Mouse (Mus musculus) kidney, postnatal 10 days (tissue): Measurements from ENCODE around the gene Sept9.

Experiments
- DNase-seq: peaks from one replicate; pipeline ENCODE4 v3.0.0; 2021; ENCODE audit warnings: mixed read lengths

The Sept9 gene

DNA sequence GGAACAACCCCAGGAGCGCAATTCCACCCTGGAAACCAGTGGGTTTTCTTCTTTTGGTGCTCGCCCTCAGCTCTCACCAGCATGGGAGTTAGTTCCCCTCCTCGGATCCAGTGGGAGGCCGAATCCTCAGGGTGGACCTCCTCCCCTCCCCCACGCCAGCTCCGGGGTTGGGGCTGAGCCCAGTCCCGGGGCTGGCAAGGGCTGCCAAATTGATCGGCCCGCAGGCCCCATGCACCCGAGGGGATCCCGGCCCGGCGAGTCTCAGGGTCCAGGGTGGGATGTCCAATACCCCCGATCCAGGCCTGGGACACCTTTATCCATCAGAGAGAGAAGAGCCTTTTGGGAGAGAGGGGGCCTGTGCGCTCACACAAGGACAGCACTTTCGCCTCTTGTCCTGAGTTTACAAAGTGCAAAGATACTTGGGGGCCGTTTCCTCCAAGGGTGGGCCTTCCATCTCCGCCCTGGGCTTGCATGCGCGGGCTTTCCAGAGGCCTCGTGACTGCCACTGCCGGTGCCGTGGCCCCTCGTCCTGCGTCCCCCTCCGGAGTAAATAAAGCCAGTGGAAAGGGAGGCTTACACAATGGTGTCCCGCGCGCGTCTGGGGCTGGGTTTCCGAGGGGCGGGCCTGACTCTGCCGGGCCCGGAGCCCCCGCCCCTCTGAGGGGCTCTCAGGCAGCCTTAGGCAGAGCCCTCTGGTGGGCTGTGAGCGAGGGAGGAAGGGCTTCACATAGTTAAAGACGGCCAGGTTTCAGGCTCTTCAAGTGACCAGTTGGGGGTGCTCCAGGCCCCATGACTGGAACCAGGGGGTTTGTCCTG, 67.7 kb downstream of the Sept9 start:
- DNase-seq: peak; percentile 81

DNA sequence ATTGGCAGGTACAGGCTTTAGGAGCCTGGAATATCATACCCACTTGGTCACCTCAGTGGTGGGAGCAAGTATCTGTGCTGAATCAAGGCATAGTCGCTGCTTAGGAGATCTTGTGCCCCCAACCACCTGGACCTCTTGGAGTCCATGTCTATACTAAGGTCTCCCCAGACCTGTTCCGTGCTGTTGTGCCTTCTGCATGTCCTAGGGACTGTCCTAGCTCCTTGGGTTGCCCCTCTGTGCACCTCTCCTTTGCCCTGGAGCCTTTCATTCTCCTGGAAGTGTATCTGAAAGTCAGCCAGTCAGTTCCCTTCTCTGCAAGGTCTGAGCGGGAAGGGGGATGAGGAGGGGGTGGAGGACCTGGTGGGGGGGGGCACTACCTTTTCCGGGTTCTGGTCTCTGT, 68.4 kb downstream of the Sept9 start:
- no peak for DNase-seq

DNA sequence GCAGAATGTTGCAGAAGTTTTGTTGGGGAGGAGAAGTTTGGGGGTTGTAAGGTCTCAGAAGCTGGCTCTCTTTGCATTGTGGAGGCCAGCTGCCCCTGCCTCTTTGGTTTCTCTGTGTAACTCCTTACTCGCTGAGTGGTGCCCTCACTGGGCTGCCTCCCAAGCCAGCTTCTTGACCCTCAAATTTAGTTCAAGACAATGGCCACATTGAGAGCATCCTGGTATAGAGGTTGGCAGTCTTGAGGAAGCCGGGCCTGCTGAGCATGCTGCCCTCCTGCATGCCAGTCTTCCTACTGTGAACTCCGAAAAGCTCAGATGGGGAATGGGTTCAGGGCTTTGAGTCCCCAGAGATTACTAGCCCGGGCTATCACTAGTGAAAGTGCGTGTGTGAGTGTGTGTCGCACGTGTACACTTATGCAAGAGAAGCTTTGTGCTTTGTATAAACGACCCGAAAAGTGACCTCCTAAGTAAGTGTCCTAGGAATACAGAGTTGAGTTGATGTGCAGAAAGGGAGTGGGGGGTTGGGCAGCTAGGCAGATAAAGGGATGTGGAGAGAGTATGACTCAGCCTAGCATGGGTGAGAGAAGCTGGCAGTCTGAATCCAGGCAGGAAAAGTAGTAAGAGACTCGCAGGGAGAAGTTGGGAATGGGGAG, 69.0 kb downstream of the Sept9 start:
- DNase-seq: no peak

DNA sequence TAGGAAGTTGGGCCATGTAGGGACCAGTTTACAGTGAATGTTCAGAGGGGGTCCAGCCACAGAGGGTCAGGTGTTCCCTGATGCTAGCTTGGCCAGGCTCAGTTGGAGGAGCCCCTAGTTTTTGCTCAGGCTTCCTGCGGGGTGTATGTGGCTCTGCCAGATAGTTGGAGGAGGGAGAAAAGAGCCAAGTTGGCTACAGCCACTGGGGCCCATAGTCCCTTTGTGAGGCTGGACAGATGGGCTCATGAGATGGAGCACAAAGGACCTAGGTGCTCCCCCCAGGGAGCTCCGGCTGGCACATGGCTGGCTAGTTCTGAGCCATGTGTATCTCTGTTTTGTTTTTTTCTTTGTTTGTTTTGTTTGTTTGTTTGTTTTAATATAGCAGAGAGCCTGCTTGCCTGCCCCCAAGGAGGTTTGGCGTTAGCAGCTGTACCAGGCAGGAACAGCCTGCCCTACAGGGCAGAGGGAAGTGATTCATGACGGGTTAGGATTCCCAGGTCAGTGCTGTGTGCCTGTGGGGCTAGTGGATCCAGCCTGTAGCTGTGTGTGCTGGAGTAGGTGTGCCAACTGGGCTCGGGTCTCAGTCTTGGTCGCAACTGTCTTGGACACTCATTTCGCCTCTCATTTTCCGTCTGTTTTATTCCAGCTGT, 69.7 kb downstream of the Sept9 start:
- DNase-seq: no peak

DNA sequence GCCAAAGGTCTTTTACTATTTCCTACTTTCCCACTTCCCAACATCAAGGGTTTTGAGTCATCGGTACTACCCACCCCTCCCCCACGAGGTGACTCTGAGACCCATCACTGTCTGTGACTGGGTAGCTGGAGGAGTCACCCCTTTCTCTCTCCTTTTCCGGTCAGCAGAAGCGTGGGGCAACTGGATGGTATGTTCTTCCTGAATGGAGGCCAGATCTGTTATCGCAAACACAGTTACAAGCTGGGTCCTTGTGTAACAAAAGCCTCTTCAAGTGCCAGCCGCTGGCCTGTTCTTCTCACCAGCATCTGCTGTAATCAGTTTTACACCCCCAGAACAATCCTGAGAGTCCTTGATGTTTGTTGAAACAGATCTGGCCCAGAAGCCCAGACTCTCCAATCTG, 70.5 kb downstream of the Sept9 start:
- DNase-seq: no peak

DNA sequence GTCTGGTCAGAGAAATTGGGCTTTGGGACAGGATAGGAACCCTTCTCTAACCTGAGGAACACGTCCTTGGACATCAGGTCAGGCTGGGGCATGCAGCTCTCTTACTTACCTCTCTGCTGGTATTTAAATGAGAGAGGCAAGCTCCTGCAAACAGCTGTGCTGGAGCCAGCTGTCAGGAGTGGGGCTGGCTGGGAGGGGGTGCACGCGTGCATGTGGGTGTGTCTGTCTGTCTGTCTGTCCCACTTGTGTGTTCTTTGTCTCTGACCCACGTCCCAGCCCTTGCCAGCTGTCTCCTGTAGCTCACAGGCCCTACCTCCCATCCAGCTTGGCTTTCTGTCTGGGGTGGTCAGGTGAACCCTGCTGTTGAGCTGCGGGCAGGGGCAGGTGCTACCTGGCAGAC, 75.5 kb downstream of the Sept9 start:
- DNase-seq: no peak

DNA sequence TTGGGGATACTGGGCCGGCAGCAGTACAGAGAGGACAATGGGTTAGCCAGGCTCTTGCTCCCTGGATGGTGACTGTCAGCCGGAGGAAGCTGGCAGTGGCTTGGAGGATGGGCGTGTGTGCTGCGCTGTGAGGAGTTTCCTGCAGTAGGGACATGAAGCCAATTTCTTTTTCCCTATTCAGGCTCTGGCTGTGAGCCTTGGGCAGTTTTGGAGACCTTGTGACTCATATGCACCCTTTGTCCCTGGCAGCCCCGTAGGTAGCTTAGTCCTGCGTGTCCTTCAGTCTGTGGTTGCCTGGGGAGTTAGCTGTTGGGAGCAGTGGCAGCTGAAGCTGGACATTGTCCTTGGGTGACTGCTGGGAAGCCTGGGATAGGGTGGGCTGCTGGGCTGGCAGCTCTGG, 76.5 kb downstream of the Sept9 start:
- peak; percentile 74 for DNase-seq

DNA sequence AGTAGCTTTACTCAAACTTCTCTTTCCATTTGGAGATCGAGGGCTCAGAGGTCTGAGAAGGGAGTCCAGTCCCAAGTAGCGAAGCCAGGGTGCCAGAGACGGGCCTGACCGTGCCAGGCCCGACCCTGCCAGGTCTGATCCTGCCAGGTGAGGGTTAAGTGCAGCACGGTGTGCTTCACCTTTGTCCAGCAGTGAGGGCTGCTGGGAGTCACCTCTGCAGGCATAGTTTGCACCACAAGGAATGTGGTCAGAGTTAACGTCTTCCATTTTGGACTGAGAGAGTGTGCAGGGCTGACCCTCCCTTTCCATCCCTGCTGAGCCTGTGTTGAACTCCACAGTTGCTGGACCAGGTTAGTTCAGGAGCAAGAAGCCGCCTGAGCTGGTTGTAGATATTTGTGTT, 77.5 kb downstream of the Sept9 start:
- DNase-seq: no peak

DNA sequence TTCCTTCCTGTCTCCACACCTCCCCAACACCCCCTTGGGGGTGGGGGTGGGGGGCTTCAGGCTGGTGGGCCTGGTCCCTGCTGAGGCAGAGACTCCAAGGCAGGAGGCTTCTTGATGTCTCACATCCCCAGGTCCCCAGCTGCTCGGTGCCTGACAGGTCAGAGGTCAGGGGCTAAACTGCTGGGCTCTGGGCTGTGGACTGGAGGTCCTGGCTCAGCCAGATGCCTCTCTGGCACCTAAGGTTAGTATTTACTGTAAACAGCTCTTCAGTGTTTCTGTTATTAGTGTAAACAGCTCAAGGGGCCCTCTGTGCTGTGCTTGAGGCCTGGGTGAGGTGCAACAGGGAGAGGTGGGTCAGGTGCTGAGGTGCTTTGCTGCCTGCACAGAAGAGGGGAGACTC, 78.7 kb downstream of the Sept9 start:
- no peak for DNase-seq

DNA sequence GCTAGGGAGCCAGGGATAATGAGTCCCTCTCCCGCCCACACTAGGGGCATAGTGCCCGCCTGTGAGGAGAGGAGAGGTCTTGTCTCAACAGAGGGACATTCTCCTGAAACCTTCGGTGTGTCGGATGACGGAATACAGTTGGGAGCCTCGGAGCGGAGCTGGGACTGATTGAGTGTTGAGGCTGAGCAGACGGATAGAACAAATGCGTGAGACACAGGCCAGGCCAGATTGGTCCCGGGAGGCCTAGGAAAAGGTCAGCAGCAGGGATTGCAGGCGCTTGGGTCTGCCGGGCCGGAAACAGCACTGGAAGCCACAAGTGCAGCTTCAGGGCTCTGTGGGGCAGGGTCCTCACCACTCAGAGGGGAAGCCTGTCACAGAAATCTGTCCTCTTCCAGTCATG, 79.1 kb downstream of the Sept9 start:
- DNase-seq: peak; percentile 65

DNA sequence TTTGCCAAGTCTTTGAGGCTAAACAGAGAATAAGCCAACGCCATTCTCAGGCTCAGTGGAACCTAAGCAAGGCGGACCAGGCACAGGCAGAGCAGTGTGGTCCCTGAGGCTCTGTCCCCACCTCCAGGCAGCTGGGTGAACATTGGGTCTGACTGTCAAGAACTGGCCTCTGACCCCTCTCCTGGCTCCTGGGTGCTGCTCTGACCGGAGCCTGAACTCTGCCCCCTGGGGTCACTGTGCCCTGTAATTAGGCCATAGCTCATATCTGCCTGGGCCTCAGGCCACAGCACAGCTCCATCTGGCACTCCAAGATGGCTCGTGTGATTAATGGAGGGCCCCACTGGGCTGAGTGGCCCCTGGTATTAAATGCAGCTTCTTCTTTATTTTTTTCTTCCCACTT, 80.5 kb downstream of the Sept9 start:
- DNase-seq: peak; percentile 58

DNA sequence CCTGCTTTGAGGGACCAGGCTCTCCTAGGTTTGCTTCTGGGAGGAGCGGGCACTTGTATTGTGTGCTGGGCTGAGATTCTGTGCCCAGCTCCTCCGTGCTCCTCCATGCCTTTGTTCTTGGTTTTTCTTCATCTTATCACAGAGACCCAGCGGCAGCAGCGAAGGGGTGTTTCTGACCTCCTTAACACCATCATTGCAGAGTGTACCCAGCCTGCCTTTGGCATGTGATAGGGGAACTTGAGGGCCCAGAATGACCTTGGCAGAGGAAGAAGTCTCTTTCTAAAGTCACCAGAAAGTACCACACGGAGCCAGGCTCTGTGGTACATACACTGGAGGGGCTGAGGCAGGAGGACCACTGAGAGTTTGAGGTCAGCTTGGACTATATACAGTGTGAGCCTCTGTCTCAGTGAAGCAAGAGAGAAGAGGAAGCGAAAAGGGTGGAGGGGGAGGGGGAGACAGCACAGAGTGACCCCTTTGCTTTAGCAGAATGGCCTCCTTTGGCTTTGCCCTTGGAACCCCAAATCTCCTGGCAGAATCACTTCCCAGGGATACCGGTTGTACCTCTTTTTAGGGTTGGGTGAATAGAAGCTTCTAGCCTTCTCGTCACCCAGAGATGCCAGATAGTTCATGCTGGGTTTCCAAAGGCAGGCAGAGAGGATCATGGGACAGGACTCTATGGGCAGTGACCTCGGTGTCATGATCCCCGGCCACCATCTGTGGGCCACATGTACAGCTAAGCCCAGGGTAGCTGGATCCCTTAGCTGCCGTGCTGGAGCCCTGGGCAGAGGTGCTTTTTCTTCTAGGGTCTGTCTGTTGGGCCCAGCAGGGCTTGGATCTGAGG, 83.8 kb downstream of the Sept9 start:
- no peak for DNase-seq

DNA sequence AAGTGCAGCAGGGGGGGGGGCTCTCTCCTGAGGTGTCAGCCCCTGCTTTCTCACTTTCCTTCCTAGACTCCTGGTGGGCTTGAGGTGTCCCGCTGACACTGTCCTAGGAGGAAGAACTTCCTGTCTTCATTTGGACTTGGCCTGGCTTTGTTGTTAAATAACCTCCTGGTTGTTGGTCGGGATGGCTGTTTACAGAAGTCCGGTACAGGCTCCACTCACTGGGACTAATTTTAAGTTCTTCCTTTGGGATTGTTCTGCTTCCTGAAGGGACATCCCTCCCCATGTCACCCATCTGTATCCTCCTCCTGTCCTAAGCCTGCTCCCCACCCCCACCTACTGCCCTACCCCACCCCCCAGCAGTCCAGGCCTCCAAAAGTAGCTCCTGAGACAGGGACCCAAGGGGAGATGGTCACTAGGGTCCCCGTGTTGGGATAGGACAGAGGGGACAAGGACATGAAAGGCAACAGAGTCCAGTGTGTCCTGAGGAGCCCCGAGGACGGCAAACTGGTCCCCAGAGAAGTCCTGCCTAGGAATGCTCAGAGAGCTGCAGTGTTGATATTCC, 84.5 kb downstream of the Sept9 start:
- no peak for DNase-seq

DNA sequence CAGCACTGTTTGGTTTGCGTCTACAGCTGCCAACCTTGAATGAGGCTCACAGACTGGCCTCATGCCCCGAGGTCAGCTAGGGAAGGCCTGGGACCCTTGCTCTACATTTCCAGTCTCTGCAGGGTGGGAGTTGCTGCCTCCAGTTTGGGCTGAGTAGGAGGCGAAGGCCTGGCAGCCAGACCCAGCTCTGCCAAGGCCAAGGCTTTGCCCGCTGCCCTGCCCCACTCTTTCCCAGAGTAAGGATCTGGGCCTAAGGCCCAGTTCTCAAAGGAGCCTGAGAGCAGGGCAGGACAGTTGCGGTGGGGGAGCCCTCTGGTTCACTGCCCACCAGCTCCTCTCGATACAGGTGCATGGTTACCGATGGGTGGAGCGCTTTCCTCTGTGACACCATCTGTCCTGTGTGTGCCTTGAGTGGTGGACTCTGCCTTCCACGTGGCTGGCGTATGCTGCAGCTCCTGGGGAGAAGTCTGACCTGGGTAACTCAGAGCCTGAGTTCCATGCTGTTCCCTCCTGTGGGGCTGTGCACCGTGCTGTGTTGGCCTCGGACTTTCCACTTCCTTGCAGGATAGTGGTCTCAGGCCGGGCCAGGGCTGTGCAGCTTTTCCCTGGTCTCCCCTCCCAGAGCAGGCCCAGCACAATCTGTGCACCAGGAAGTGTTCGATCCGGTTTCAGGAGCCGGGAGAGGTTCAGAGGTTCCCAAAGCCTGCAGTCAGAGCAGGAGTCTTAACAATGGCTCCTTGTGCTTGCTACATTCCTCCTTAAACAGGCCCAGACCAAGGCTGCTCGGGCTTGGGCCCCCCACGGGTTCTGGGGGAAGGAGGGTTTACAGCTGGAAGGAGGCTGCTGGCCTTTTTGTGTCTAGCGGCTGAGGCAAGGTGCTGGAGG, 85.5 kb downstream of the Sept9 start:
- DNase-seq: peak; percentile 62

DNA sequence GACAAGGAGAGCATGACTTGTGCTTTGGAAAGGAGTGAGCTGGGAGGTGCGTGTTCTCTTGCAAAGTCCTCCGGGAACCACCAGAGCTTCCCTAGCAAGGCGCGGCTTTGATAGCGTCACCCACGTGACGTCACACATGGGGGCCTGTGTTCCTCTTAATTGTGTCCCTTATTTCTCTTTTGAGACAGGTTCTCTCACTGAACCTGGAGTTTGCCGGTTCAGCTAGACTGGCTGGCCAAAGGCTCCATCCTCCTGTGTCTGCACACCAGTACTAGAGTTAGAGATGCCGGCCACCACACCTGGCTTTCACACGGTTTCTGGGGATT, 86.1 kb downstream of the Sept9 start:
- no peak for DNase-seq

DNA sequence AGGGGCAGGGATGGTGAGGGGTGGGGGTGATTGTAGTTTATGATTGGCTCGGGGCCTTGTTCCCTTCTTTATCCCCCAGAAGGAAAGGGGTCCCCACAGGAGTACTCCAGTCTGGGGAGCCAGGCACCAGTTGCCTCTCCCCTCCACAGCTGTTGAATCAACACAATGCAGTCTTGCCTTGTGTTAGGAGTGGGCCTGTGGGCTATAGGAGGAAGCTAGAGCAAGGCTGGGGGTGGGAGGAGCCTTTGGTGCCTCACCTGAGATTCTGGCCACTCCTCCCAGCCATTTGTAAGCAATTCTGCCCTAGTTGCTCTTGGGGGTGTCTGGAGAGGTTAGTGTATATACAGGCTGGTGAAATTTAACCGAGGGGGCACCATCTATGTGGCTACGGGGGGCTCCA, 88.3 kb downstream of the Sept9 start:
- no peak for DNase-seq

DNA sequence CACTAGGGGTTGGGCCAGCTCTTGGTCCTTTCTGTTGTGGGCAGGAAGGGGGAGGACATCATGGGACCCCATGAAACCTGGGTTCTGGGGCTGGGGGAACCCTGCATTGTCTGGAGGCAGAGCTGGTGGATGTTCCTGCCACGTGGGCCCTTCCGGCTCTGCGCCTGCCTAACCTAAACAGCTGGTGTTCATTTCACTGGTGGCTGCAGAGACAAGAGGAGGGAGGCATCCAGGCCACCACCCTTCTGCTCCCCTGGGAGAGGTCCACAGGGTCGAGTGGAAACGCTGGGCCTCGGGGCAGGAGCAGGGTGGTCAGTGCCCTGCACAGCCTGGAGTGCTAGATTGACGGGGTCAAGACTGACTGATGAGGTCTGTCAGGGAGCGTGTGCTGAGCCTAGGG, 89.3 kb downstream of the Sept9 start:
- no peak for DNase-seq

DNA sequence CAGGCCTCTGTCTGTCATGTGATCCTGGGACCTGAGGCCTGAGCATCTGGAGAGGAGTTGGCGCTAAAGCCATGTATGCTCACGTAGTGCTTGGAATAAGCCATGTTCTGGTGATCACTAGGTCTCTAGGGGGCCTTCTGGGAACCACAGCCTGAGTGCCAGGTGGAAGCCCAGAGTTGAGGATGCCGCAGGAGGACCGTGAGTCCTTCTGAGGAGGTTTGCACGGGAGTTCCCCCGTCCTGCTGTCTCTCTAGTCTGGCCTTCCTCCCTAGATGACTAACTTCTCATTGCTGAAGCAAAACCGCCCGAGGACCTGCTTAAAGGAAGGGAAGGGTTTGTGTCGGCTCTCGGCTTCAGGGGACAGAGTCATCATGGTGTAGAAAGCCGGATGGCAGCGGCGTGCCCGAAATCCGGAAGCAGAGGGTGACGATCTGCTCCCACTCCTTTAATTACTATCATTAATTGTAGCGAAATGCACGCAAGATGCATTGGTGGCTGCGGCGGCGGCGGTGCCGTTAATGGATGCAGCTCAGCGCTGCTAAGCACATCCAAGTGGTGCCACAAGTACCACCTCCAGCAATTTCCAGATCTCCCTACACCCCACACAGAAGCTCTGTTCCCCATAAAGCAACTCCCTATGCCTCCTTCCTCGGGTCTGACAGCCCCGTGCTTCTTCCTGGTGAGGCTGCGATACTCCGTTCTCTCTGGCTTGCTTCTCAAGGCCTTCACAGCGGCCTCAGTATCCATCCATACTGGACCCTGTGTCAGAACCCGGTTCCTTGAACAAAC, 92.0 kb downstream of the Sept9 start:
- no peak for DNase-seq

DNA sequence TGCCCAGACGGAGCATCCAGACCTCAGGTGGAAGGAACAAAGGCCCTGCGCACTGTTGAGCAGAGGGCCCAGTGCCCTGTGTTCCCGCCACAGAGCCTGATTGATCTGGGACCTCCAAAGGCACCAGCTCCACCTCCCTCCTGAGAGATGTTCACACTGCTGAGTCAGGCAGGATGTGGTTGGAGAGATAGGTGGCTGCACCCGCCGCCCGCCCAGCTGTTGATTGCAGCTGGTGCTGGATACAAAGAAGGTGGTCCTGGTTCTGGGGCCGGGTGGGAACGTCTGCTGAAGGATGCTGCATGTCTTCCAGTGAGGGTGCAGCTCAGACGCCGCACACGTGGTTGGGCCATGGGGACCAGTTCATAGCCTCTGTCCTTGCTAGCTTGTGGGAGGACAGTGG, 93.0 kb downstream of the Sept9 start:
- DNase-seq: no peak

DNA sequence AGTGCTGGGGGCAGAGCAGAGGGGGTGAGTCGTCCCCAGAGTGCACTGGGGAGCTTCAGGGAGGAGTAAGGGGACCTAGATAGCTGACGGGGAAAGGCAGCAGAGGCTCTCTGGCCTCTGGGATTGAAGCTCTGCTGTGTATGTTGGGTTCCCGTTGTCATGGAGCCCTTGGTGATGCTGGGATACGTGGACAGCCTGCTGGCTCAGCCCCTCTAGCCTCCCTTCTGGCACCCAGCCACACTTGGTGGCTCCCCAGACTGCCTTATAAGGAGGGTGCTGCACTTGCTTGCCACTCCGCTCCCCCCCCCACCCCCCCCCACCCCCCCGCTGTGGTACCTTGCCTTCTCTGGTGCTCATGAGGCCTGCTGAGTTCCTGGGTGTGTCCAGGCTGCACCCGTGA, 95.8 kb downstream of the Sept9 start:
- DNase-seq: no peak

DNA sequence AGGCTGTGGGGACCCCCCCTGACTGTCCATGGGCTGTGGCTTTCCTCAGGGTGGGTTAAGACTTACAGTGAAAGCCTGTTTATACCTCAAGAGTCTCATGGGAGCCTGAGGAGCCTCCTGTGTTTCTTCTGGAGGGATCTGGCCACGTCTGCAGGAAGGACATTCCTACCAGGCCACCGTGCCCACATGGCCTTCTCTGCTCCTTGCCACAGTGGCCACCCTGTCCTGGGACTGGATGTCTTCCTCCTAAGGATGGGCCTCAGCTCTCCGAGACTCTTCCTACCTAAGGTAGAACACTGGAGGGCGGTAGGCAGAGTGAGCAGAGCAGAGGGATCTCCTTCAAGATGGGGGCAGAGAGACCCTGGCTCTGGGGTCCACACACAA, 96.6 kb downstream of the Sept9 start:
- DNase-seq: no peak
